Mouse (Mus musculus): ENCODE data around the gene Slc38a5. TPM values are rescaled to one million over a fixed set of nuclear protein-coding genes. Genes with fewer than 3 reads are reported as not detected.
"Not testable (repeated sequence)": the region's sequence is repeated elsewhere in the genome, so short reads cannot be mapped to it uniquely, and the experiment has no call there.

Slc38a5 gene
- total and polyA plus RNA-seq, 2 experiments from 2014 or later = 20.8 to 26.8 TPM

DNA sequence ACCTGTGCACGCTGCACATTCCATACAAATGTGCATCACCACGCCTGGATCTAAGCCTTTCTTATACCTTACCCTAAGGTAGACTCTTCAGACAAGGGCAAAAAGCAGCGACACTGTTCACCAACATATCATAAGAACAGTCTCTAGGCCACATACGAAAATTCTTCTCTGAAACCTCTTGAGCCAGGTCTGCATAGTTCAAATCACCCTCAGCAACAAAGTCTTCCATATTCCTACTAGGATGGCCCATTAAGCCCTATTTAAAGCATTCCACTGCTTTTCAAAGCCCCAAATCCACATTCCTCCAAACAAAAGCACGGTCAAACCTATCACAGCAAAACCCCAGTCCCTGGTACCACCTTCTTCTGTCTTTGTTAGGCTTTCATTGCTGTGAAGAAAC, 17.7 kb downstream of the Slc38a5 start:
- H3K9ac ChIP-seq (replicated peaks; ENCODE audit: low read length) = no peak overlapping the region
- no peak overlapping the region for H3K4me2 ChIP-seq (ENCODE audit: low read depth, low read length)
- H3K4me1 ChIP-seq (ENCODE audit: insufficient read depth, low read length) = no peaks in the 10 kb centered on the region
- ATAC-seq (no peak), DNase-seq (ENCODE audit: low spot score) (no peak)
- no peaks in the 10 kb centered on the region for H3K27me3 ChIP-seq (ENCODE audit: insufficient read depth, low read length)
- H3K36me3 ChIP-seq (ENCODE audit: insufficient read depth, low read length) = no peaks in the 10 kb centered on the region
- 73% methylated on average over 5 of the region's 5 CpGs for WGBS
- H3K4me3 ChIP-seq (ENCODE audit: low read length) = no peak overlapping the region
- H3K9me3 ChIP-seq (ENCODE audit: low read length) = no peaks in the 10 kb centered on the region
- TF ChIP-seq CTCF (IDR thresholded peaks at IDR 0.05; ENCODE audit: low read depth) = no peak
- H3K27ac ChIP-seq = no peak overlapping the region

DNA sequence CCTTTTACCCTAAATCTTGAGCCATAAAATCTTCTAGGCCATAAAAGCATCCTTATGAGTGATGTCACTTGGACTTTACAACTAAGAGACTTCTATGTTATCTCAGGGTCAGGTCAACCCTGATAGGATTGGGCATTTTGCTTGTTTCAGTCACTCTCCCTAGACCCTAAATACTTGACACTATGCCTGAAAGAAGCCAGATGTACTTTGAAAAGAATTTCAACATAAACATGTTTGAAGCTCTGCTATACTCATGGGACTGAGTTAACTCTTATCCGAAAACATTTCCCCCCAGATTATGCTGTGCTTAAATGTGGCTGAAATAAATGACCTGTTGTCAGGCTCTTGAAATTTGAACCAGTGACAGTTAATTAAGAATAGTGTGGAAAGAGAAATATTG, 38.4 kb downstream of the Slc38a5 start:
- H3K36me3 ChIP-seq (ENCODE audit: insufficient read depth, low read length) = no peaks in the 10 kb centered on the region
- ATAC-seq (no peak), DNase-seq (ENCODE audit: low spot score) (no peak)
- no peak overlapping the region for H3K4me3 ChIP-seq (ENCODE audit: low read length)
- H3K9ac ChIP-seq (replicated peaks; ENCODE audit: low read length) = no peak overlapping the region
- no peak overlapping the region for H3K4me2 ChIP-seq (ENCODE audit: low read depth, low read length)
- 97% methylated on average over 1 of the region's 1 CpGs for WGBS
- no peak for TF ChIP-seq CTCF (IDR thresholded peaks at IDR 0.05; ENCODE audit: low read depth)
- H3K9me3 ChIP-seq (ENCODE audit: low read length) = no peaks in the 10 kb centered on the region
- H3K4me1 ChIP-seq (ENCODE audit: insufficient read depth, low read length) = no peaks in the 10 kb centered on the region
- H3K27ac ChIP-seq = no peak overlapping the region
- no peaks in the 10 kb centered on the region for H3K27me3 ChIP-seq (ENCODE audit: insufficient read depth, low read length)

DNA sequence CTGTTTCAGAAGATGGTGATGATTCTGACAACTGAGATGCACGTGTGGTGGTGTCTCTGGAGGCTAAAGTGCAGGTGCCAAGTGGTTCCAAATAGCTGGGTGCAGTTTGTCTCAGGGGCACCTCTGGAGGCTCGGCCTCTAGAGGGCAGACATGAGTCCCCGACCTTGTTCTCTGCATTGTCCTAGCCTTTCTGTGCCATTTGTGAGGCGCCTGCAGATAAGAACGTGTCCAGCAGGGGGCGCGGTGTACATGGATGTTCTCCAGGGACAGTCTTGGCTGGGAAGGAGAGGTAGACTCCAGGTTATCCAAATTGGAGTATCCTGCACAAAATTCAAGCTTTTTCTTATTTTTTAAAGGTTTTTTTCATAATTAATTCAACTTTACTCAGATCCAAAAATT, 44.0 kb downstream of the Slc38a5 start:
- peak; percentile 1 for DNase-seq (ENCODE audit: low spot score)
- not testable (repeated sequence) for H3K4me3 ChIP-seq (ENCODE audit: low read length)

DNA sequence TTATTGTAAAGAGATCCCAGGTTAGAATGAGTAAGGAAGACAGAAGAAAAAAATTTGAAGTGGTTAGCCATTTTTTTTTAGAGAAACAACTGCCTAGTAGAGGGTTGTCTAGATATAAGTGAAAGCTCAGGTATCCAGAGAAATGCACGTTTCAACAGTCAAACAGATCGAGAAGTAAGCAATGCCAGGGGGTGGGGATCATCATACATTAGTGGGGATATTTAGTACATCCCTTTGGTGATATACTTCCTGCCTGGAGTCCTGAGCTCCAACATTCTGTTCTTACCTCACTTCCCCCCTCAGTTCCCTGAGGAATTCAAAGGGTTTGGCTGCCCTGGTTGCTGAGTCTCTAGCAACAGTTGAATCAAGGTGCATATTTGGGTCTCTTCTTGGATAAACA, 56.2 kb downstream of the Slc38a5 start, which contains the start of gene Ssxb10:
TSS of gene Ssxb10 (plus strand) at position 301 of the 400 bp plus-strand sequence.
- Histone ChIP-seq H3K4me3 (ENCODE audit: low read length) (no peak within 1 kb of the TSS), H3K27ac (no peak within 1 kb of the TSS), H3K27me3 (ENCODE audit: insufficient read depth, low read length) (no peaks in the 10 kb centered on the region), H3K36me3 (ENCODE audit: insufficient read depth, low read length) (no peaks in the 10 kb centered on the region), H3K9me3 (ENCODE audit: low read length) (no peaks in the 10 kb centered on the region), H3K9ac (replicated peaks; ENCODE audit: low read length) (no peak within 1 kb of the TSS), H3K4me2 (ENCODE audit: low read depth, low read length) (no peak within 1 kb of the TSS), H3K4me1 (ENCODE audit: insufficient read depth, low read length) (no peaks in the 10 kb centered on the region)
- WGBS = 61% methylated on average over 2 of the region's 2 CpGs
- TF ChIP-seq CTCF (IDR thresholded peaks at IDR 0.05; ENCODE audit: low read depth) = no peak
- ATAC-seq (no peak), DNase-seq (ENCODE audit: low spot score) (no peak)

More for the DNA sequence above, 44.0 kb downstream of the Slc38a5 start:
- not testable (repeated sequence) for H3K27ac ChIP-seq; H3K4me2 ChIP-seq (ENCODE audit: low read depth, low read length); H3K27me3 ChIP-seq (ENCODE audit: insufficient read depth, low read length); H3K4me1 ChIP-seq (ENCODE audit: insufficient read depth, low read length); H3K36me3 ChIP-seq (ENCODE audit: insufficient read depth, low read length); ATAC-seq; H3K9me3 ChIP-seq (ENCODE audit: low read length); H3K9ac ChIP-seq (replicated peaks; ENCODE audit: low read length)
- WGBS = 16% methylated on average over 7 of the region's 7 CpGs
- TF ChIP-seq CTCF (IDR thresholded peaks at IDR 0.05; ENCODE audit: low read depth) = peak; percentile 13; the same call in 1 of the 2 replicates

Other genes starting within 250 kb of the Slc38a5 start
- 32.3 and 43.9 TPM in 2 replicates for gene Suv39h1, start 196.4 kb upstream of the Slc38a5 start, total RNA-seq (2014; rRNA removed)
- gene Suv39h1, start 196.4 kb upstream of the Slc38a5 start, polyA plus RNA-seq (2015; fragmentation: Nextera tagmentation; extraction: Ambion mirVana) = 34.1 and 35.2 TPM in 2 replicates
- gene Was, start 180.6 kb upstream of the Slc38a5 start, total RNA-seq (2014; rRNA removed) = 0.11 and 0.99 TPM in 2 replicates
- gene Was, start 180.6 kb upstream of the Slc38a5 start, polyA plus RNA-seq (2015; fragmentation: Nextera tagmentation; extraction: Ambion mirVana) = 0.11 and 0.16 TPM in 2 replicates
- gene Wdr13, start 138.2 kb upstream of the Slc38a5 start, total RNA-seq (2014; rRNA removed) = 377 and 393 TPM in 2 replicates
- 53.9 and 55.1 TPM in 2 replicates for gene Wdr13, start 138.2 kb upstream of the Slc38a5 start, polyA plus RNA-seq (2015; fragmentation: Nextera tagmentation; extraction: Ambion mirVana)
- gene Rbm3, start 125.3 kb upstream of the Slc38a5 start, total RNA-seq (2014; rRNA removed) = 318 and 321 TPM in 2 replicates
- gene Rbm3, start 125.3 kb upstream of the Slc38a5 start, polyA plus RNA-seq (2015; fragmentation: Nextera tagmentation; extraction: Ambion mirVana) = 496 and 521 TPM in 2 replicates
- 19.9 and 24.6 TPM in 2 replicates for gene Tbc1d25, start 95.0 kb upstream of the Slc38a5 start, total RNA-seq (2014; rRNA removed)
- gene Tbc1d25, start 95.0 kb upstream of the Slc38a5 start, polyA plus RNA-seq (2015; fragmentation: Nextera tagmentation; extraction: Ambion mirVana) = 15.8 and 17.4 TPM in 2 replicates
- gene Ebp, start 77.6 kb upstream of the Slc38a5 start, total RNA-seq (2014; rRNA removed) = 25.2 and 41.3 TPM in 2 replicates
- 29.8 and 30.2 TPM in 2 replicates for gene Ebp, start 77.6 kb upstream of the Slc38a5 start, polyA plus RNA-seq (2015; fragmentation: Nextera tagmentation; extraction: Ambion mirVana)
- gene Porcn, start 64.6 kb upstream of the Slc38a5 start, total RNA-seq (2014; rRNA removed) = 60.8 and 68.4 TPM in 2 replicates
- gene Porcn, start 64.6 kb upstream of the Slc38a5 start, polyA plus RNA-seq (2015; fragmentation: Nextera tagmentation; extraction: Ambion mirVana) = 49.2 and 49.3 TPM in 2 replicates
- gene Ftsj1, start 18.7 kb upstream of the Slc38a5 start, total RNA-seq (2014; rRNA removed) = 44.4 and 45.6 TPM in 2 replicates
- 38.1 and 39.8 TPM in 2 replicates for gene Ftsj1, start 18.7 kb upstream of the Slc38a5 start, polyA plus RNA-seq (2015; fragmentation: Nextera tagmentation; extraction: Ambion mirVana)
- gene Ssxb10, start 56.3 kb downstream of the Slc38a5 start, total RNA-seq (2014; rRNA removed) = not detected in 2 replicates
- not detected in 2 replicates for gene Ssxb10, start 56.3 kb downstream of the Slc38a5 start, polyA plus RNA-seq (2015; fragmentation: Nextera tagmentation; extraction: Ambion mirVana)
- gene Ssxb9, start 95.8 kb downstream of the Slc38a5 start, total RNA-seq (2014; rRNA removed) = not detected in 2 replicates
- not detected in 2 replicates for gene Ssxb9, start 95.8 kb downstream of the Slc38a5 start, polyA plus RNA-seq (2015; fragmentation: Nextera tagmentation; extraction: Ambion mirVana)
- gene Ssxb1, start 142.2 kb downstream of the Slc38a5 start, total RNA-seq (2014; rRNA removed) = not detected in 2 replicates
- gene Ssxb1, start 142.2 kb downstream of the Slc38a5 start, polyA plus RNA-seq (2015; fragmentation: Nextera tagmentation; extraction: Ambion mirVana) = not detected in 2 replicates
- gene Ssxb2, start 190.6 kb downstream of the Slc38a5 start, total RNA-seq (2014; rRNA removed) = not detected in 2 replicates
- not detected in 2 replicates for gene Ssxb2, start 190.6 kb downstream of the Slc38a5 start, polyA plus RNA-seq (2015; fragmentation: Nextera tagmentation; extraction: Ambion mirVana)